Mouse (Mus musculus) lung, adult 10 weeks (tissue): ENCODE measurements around the gene Cd209e. TPM values are rescaled to one million over a fixed set of nuclear protein-coding genes. Genes with fewer than 3 reads are reported as not detected.

ENCODE experiments used
- polyA plus RNA-seq: library from polyadenylated mRNA; stranded (reverse); fragments of 350-450 nt; fragmentation: Illumina TruSeq; extraction: RNeasy Lipid Tissue Mini Kit (QIAGEN cat#74804); gene quantifications from one replicate; pipeline ENCODE4 v1.2.3, GENCODE M21; 2014; ENCODE audit warnings: low read depth, low replicate concordance; ENCODE audit not compliant: insufficient read depth

The Cd209e gene
- 0.12 TPM for polyA plus RNA-seq

GRCm38 (mm10) chr8:3854209-3854608, at the start of gene Cd209e:
Cd209e (minus strand) TSS chr8:3854309.

GRCm38 (mm10) chr8:3878455-3878854, 24.3 kb upstream of the Cd209e start, which contains the start of gene Cd209d:
Cd209d (minus strand) TSS chr8:3878555.

Other genes with a start within 250 kb of the Cd209e start
- 21.9 TPM for gene Xab2, start 233.0 kb downstream of the Cd209e start, polyA plus RNA-seq
- 83.2 TPM for gene Pet100, start 232.8 kb downstream of the Cd209e start, polyA plus RNA-seq
- not detected for gene Pcp2, start 228.8 kb downstream of the Cd209e start, polyA plus RNA-seq
- 57.5 TPM for gene Stxbp2, start 223.4 kb downstream of the Cd209e start, polyA plus RNA-seq
- gene Retn, start 198.5 kb downstream of the Cd209e start, polyA plus RNA-seq, result 55.2 TPM
- gene Mcemp1, start 188.6 kb downstream of the Cd209e start, polyA plus RNA-seq, result 26.2 TPM
- gene Fcor, start 181.9 kb downstream of the Cd209e start, polyA plus RNA-seq, result 17.8 TPM
- 18.4 TPM for gene Trappc5, start 178.0 kb downstream of the Cd209e start, polyA plus RNA-seq
- gene Fcer2a, start 160.1 kb downstream of the Cd209e start, polyA plus RNA-seq, result 9.2 TPM
- 1.3 TPM for gene Clec4g, start 133.7 kb downstream of the Cd209e start, polyA plus RNA-seq
- 15.2 TPM for gene Cd209a, start 105.3 kb downstream of the Cd209e start, polyA plus RNA-seq
- 3.7 TPM for gene Cd209d, start 24.2 kb upstream of the Cd209e start, polyA plus RNA-seq
- gene Cd209b, start 72.5 kb upstream of the Cd209e start, polyA plus RNA-seq, result 1.6 TPM
- 1.1 TPM for gene Cd209c, start 100.4 kb upstream of the Cd209e start, polyA plus RNA-seq